Mouse (Mus musculus) spleen, adult 12 weeks (tissue): Measurements from ENCODE around the gene Wbp1l.
A peak's percentile ranks its signal among the peaks of the same experiment; 100 is the strongest.

Experiments
- DNase-seq: peaks from one replicate; pipeline ENCODE4 v3.0.0; 2022; ENCODE audit warnings: low spot score

Gene Wbp1l

GRCm38 (mm10) chr19:46599375-46600256 lies 732 bp downstream of the Wbp1l start:
- peak; percentile 7 for DNase-seq

- no peak for DNase-seq
Observed at GRCm38 (mm10) chr19:46600371-46600770, 1.5 kb downstream of the Wbp1l start.

GRCm38 (mm10) chr19:46601491-46601890 lies 2.6 kb downstream of the Wbp1l start:
- no peak for DNase-seq

GRCm38 (mm10) chr19:46602406-46602805 lies 3.5 kb downstream of the Wbp1l start:
- DNase-seq = no peak

- no peak for DNase-seq
Observed at GRCm38 (mm10) chr19:46606718-46607117, 7.8 kb downstream of the Wbp1l start.

GRCm38 (mm10) chr19:46607424-46607823 lies 8.5 kb downstream of the Wbp1l start:
- DNase-seq = no peak

- DNase-seq = no peak
Observed at GRCm38 (mm10) chr19:46608158-46608557, 9.3 kb downstream of the Wbp1l start.

- DNase-seq = no peak
Observed at GRCm38 (mm10) chr19:46616378-46616777, 17.5 kb downstream of the Wbp1l start.

- DNase-seq = no peak
Observed at GRCm38 (mm10) chr19:46617361-46617760, 18.5 kb downstream of the Wbp1l start.

GRCm38 (mm10) chr19:46618322-46618721 lies 19.4 kb downstream of the Wbp1l start:
- no peak for DNase-seq

- no peak for DNase-seq
Observed at GRCm38 (mm10) chr19:46619001-46619400, 20.1 kb downstream of the Wbp1l start.

GRCm38 (mm10) chr19:46619518-46619917 lies 20.6 kb downstream of the Wbp1l start:
- DNase-seq = no peak

GRCm38 (mm10) chr19:46620016-46620808 lies 21.3 kb downstream of the Wbp1l start:
- DNase-seq = no peak

- no peak for DNase-seq
Observed at GRCm38 (mm10) chr19:46621236-46622183, 22.6 kb downstream of the Wbp1l start.

- no peak for DNase-seq
Observed at GRCm38 (mm10) chr19:46622659-46623193, 23.8 kb downstream of the Wbp1l start.

GRCm38 (mm10) chr19:46623194-46623667 lies 24.3 kb downstream of the Wbp1l start:
- no peak for DNase-seq

- no peak for DNase-seq
Observed at GRCm38 (mm10) chr19:46623790-46624772, 25.2 kb downstream of the Wbp1l start.

GRCm38 (mm10) chr19:46625015-46625414 lies 26.1 kb downstream of the Wbp1l start:
- no peak for DNase-seq

- DNase-seq = no peak
Observed at GRCm38 (mm10) chr19:46625519-46625918, 26.6 kb downstream of the Wbp1l start.

GRCm38 (mm10) chr19:46628403-46628802 lies 29.5 kb downstream of the Wbp1l start:
- DNase-seq = no peak
